Mouse (Mus musculus): ENCODE results near the gene Bcl2. TPM values are rescaled to one million over a fixed set of nuclear protein-coding genes. Genes with fewer than 3 reads are reported as not detected.

Bcl2 gene
- polyA plus RNA-seq, 1 experiment from 2014 or later: 8.1 TPM

GRCm38 (mm10) chr1:106583245-106584241, 130.5 kb downstream of the Bcl2 start:
- peaks cover 28% of the 10 kb centered on the region for H3K4me1 ChIP-seq
- H3K36me3 ChIP-seq (replicated peaks): no peaks in the 10 kb centered on the region
- DNase-seq (ENCODE audit: extremely low spot score, low spot score): no peak
- 69% methylated on average over 14 of the region's 14 CpGs for WGBS
- peak overlapping the region; percentile 60 for H3K27ac ChIP-seq
- H3K9me3 ChIP-seq: no peaks in the 10 kb centered on the region
- no peaks in the 10 kb centered on the region for H3K27me3 ChIP-seq (ENCODE audit: poor library complexity, severe bottlenecking)
- H3K4me3 ChIP-seq: no peak overlapping the region

- Histone ChIP-seq H3K27me3 (ENCODE audit: poor library complexity, severe bottlenecking) (no peaks in the 10 kb centered on the region), H3K27ac (no peak overlapping the region)
- 84% methylated on average over 3 of the region's 3 CpGs for WGBS
Measured at GRCm38 (mm10) chr1:106582810-106583209, 131.3 kb downstream of the Bcl2 start.

GRCm38 (mm10) chr1:106581812-106582211, 132.3 kb downstream of the Bcl2 start:
- no peak for DNase-seq (ENCODE audit: extremely low spot score, low spot score)
- Histone ChIP-seq H3K4me3 (no peak overlapping the region), H3K27me3 (ENCODE audit: poor library complexity, severe bottlenecking) (no peaks in the 10 kb centered on the region), H3K27ac (no peak overlapping the region), H3K4me1 (peaks cover 28% of the 10 kb centered on the region), H3K36me3 (replicated peaks) (no peaks in the 10 kb centered on the region), H3K9me3 (no peaks in the 10 kb centered on the region)
- 74% methylated on average over 2 of the region's 2 CpGs for WGBS

More at GRCm38 (mm10) chr1:106582810-106583209, 131.3 kb downstream of the Bcl2 start:
- Histone ChIP-seq H3K4me1 (peaks cover 28% of the 10 kb centered on the region), H3K4me3 (no peak overlapping the region), H3K36me3 (replicated peaks) (no peaks in the 10 kb centered on the region), H3K9me3 (no peaks in the 10 kb centered on the region)
- no peak for DNase-seq (ENCODE audit: extremely low spot score, low spot score)

- WGBS: 88% methylated on average over 1 of the region's 1 CpGs
- no peak overlapping the region for H3K4me3 ChIP-seq
- peaks cover 22% of the 10 kb centered on the region for H3K4me1 ChIP-seq
- H3K27ac ChIP-seq: no peak overlapping the region
- H3K36me3 ChIP-seq (replicated peaks): no peaks in the 10 kb centered on the region
- DNase-seq (ENCODE audit: extremely low spot score, low spot score): no peak
- H3K9me3 ChIP-seq: no peaks in the 10 kb centered on the region
- H3K27me3 ChIP-seq (ENCODE audit: poor library complexity, severe bottlenecking): no peaks in the 10 kb centered on the region
Measured at GRCm38 (mm10) chr1:106579768-106580167, 134.3 kb downstream of the Bcl2 start.

GRCm38 (mm10) chr1:106572506-106572905, 141.6 kb downstream of the Bcl2 start:
- DNase-seq (ENCODE audit: extremely low spot score, low spot score): no peak
- Histone ChIP-seq H3K4me1 (peaks cover 9% of the 10 kb centered on the region), H3K36me3 (replicated peaks) (no peaks in the 10 kb centered on the region), H3K9me3 (no peaks in the 10 kb centered on the region), H3K27me3 (ENCODE audit: poor library complexity, severe bottlenecking) (no peaks in the 10 kb centered on the region), H3K4me3 (no peak overlapping the region), H3K27ac (no peak overlapping the region)
- WGBS: 88% methylated on average over 2 of the region's 2 CpGs

GRCm38 (mm10) chr1:106570870-106571269, 143.2 kb downstream of the Bcl2 start:
- no peak overlapping the region for H3K4me3 ChIP-seq
- no peaks in the 10 kb centered on the region for H3K27me3 ChIP-seq (ENCODE audit: poor library complexity, severe bottlenecking)
- H3K4me1 ChIP-seq: peaks cover 9% of the 10 kb centered on the region
- H3K36me3 ChIP-seq (replicated peaks): no peaks in the 10 kb centered on the region
- DNase-seq (ENCODE audit: extremely low spot score, low spot score): no peak
- 90% methylated on average over 1 of the region's 1 CpGs for WGBS
- H3K27ac ChIP-seq: no peak overlapping the region
- H3K9me3 ChIP-seq: no peaks in the 10 kb centered on the region

- no peaks in the 10 kb centered on the region for H3K36me3 ChIP-seq (replicated peaks)
- WGBS: 90% methylated on average over 6 of the region's 6 CpGs
- no peak for DNase-seq (ENCODE audit: extremely low spot score, low spot score)
- H3K27me3 ChIP-seq (ENCODE audit: poor library complexity, severe bottlenecking): no peaks in the 10 kb centered on the region
- no peaks in the 10 kb centered on the region for H3K9me3 ChIP-seq
- H3K27ac ChIP-seq: no peak overlapping the region
- H3K4me3 ChIP-seq: no peak overlapping the region
- H3K4me1 ChIP-seq: peaks cover 9% of the 10 kb centered on the region
Measured at GRCm38 (mm10) chr1:106570366-106570765, 143.7 kb downstream of the Bcl2 start.

GRCm38 (mm10) chr1:106569674-106570073, 144.4 kb downstream of the Bcl2 start:
- H3K27ac ChIP-seq: no peak overlapping the region
- no peaks in the 10 kb centered on the region for H3K9me3 ChIP-seq
- H3K36me3 ChIP-seq (replicated peaks): no peaks in the 10 kb centered on the region
- H3K27me3 ChIP-seq (ENCODE audit: poor library complexity, severe bottlenecking): no peaks in the 10 kb centered on the region
- H3K4me3 ChIP-seq: no peak overlapping the region
- peaks cover 9% of the 10 kb centered on the region for H3K4me1 ChIP-seq
- 94% methylated on average over 6 of the region's 6 CpGs for WGBS
- DNase-seq (ENCODE audit: extremely low spot score, low spot score): no peak

GRCm38 (mm10) chr1:106568868-106569267, 145.2 kb downstream of the Bcl2 start:
- no peak for DNase-seq (ENCODE audit: extremely low spot score, low spot score)
- Histone ChIP-seq H3K4me3 (no peak overlapping the region), H3K27me3 (ENCODE audit: poor library complexity, severe bottlenecking) (no peaks in the 10 kb centered on the region), H3K36me3 (replicated peaks) (no peaks in the 10 kb centered on the region), H3K27ac (no peak overlapping the region), H3K9me3 (no peaks in the 10 kb centered on the region), H3K4me1 (peaks cover 9% of the 10 kb centered on the region)
- 73% methylated on average over 3 of the region's 3 CpGs for WGBS

GRCm38 (mm10) chr1:106567506-106567905, 146.6 kb downstream of the Bcl2 start:
- no peaks in the 10 kb centered on the region for H3K27me3 ChIP-seq (ENCODE audit: poor library complexity, severe bottlenecking)
- DNase-seq (ENCODE audit: extremely low spot score, low spot score): no peak
- no peak overlapping the region for H3K4me3 ChIP-seq
- H3K27ac ChIP-seq: no peak overlapping the region
- 76% methylated on average over 5 of the region's 5 CpGs for WGBS
- H3K4me1 ChIP-seq: peaks cover 9% of the 10 kb centered on the region
- no peaks in the 10 kb centered on the region for H3K36me3 ChIP-seq (replicated peaks)
- no peaks in the 10 kb centered on the region for H3K9me3 ChIP-seq

GRCm38 (mm10) chr1:106566120-106567086, 147.7 kb downstream of the Bcl2 start:
- H3K27me3 ChIP-seq (ENCODE audit: poor library complexity, severe bottlenecking): no peaks in the 10 kb centered on the region
- no peak overlapping the region for H3K4me3 ChIP-seq
- H3K9me3 ChIP-seq: no peaks in the 10 kb centered on the region
- H3K4me1 ChIP-seq: peaks cover 10% of the 10 kb centered on the region
- no peaks in the 10 kb centered on the region for H3K36me3 ChIP-seq (replicated peaks)
- DNase-seq (ENCODE audit: extremely low spot score, low spot score): no peak
- no peak overlapping the region for H3K27ac ChIP-seq
- 86% methylated on average over 6 of the region's 6 CpGs for WGBS

GRCm38 (mm10) chr1:106565238-106565637, 148.8 kb downstream of the Bcl2 start:
- Histone ChIP-seq H3K36me3 (replicated peaks) (no peaks in the 10 kb centered on the region), H3K4me1 (peaks cover 18% of the 10 kb centered on the region), H3K27me3 (ENCODE audit: poor library complexity, severe bottlenecking) (no peaks in the 10 kb centered on the region), H3K4me3 (no peak overlapping the region), H3K27ac (no peak overlapping the region), H3K9me3 (no peaks in the 10 kb centered on the region)
- no peak for DNase-seq (ENCODE audit: extremely low spot score, low spot score)
- 83% methylated on average over 4 of the region's 4 CpGs for WGBS
